Mouse (Mus musculus): ENCODE data around the gene Fam110a.

Gene Fam110a

GRCm38 (mm10) chr2:151979470-151980354 is at the start of gene Fam110a:
Gene Fam110a (minus strand): TSS chr2:151980219.
- DNase-seq (ENCODE audit: low spot score): peak; percentile 94

GRCm38 (mm10) chr2:152029252-152030082 is 49.4 kb upstream of the Fam110a start:
- DNase-seq (ENCODE audit: low spot score): peak; percentile 96

- DNase-seq (ENCODE audit: low spot score): no peak
Measured at GRCm38 (mm10) chr2:152024883-152025422, 44.9 kb upstream of the Fam110a start.

- DNase-seq (ENCODE audit: low spot score): no peak
Measured at GRCm38 (mm10) chr2:152022022-152022421, 42.0 kb upstream of the Fam110a start.

- peak; percentile 80 for DNase-seq (ENCODE audit: low spot score)
Measured at GRCm38 (mm10) chr2:152020255-152020654, 40.2 kb upstream of the Fam110a start.

- DNase-seq (ENCODE audit: low spot score): peak; percentile 75
Measured at GRCm38 (mm10) chr2:152016666-152017065, 36.6 kb upstream of the Fam110a start.

GRCm38 (mm10) chr2:152015997-152016396 is 36.0 kb upstream of the Fam110a start:
- peak; percentile 64 for DNase-seq (ENCODE audit: low spot score)

GRCm38 (mm10) chr2:152012701-152013100 is 32.7 kb upstream of the Fam110a start:
- DNase-seq (ENCODE audit: low spot score): no peak

GRCm38 (mm10) chr2:152012222-152012621 is 32.2 kb upstream of the Fam110a start:
- no peak for DNase-seq (ENCODE audit: low spot score)

- DNase-seq (ENCODE audit: low spot score): peak; percentile 77
Measured at GRCm38 (mm10) chr2:152011724-152012123, 31.7 kb upstream of the Fam110a start.

- no peak for DNase-seq (ENCODE audit: low spot score)
Measured at GRCm38 (mm10) chr2:152010661-152011060, 30.6 kb upstream of the Fam110a start.

GRCm38 (mm10) chr2:152010251-152010650 is 30.2 kb upstream of the Fam110a start:
- no peak for DNase-seq (ENCODE audit: low spot score)

- DNase-seq (ENCODE audit: low spot score): no peak
Measured at GRCm38 (mm10) chr2:152009061-152009779, 29.2 kb upstream of the Fam110a start.

GRCm38 (mm10) chr2:152007783-152008182 is 27.8 kb upstream of the Fam110a start:
- DNase-seq (ENCODE audit: low spot score): peak; percentile 77

GRCm38 (mm10) chr2:152002529-152002928 is 22.5 kb upstream of the Fam110a start:
- no peak for DNase-seq (ENCODE audit: low spot score)

GRCm38 (mm10) chr2:152000735-152001134 is 20.7 kb upstream of the Fam110a start:
- peak; percentile 69 for DNase-seq (ENCODE audit: low spot score)

GRCm38 (mm10) chr2:152000291-152000679 is 20.3 kb upstream of the Fam110a start:
- DNase-seq (ENCODE audit: low spot score): no peak

- DNase-seq (ENCODE audit: low spot score): peak; percentile 75
Measured at GRCm38 (mm10) chr2:151999669-152000290, 19.8 kb upstream of the Fam110a start.

GRCm38 (mm10) chr2:151998932-151999331 is 18.9 kb upstream of the Fam110a start:
- DNase-seq (ENCODE audit: low spot score): no peak

GRCm38 (mm10) chr2:151998505-151998899 is 18.5 kb upstream of the Fam110a start:
- DNase-seq (ENCODE audit: low spot score): no peak

- DNase-seq (ENCODE audit: low spot score): no peak
Measured at GRCm38 (mm10) chr2:151997776-151998504, 17.9 kb upstream of the Fam110a start.
